Mouse (Mus musculus) hindbrain, embryonic 13.5 days (tissue): ENCODE results near the gene Stx6. TPM values are rescaled to one million over a fixed set of nuclear protein-coding genes. Genes with fewer than 3 reads are reported as not detected.
A peak's percentile ranks its signal among the peaks of the same experiment; 100 is the strongest.

Source experiments
- ATAC-seq: fragments of 200-750 bp; cut with Nextera tagmentation; 2 replicates; pipeline ENCODE4 v1.8.0; 2017; ENCODE audit warnings: moderate TSS enrichment; ENCODE audit not compliant: low FRiP score
- H3K27ac ChIP-seq: fragments of 300-500 bp; sonication (generic); 2 replicates; pipeline ENCODE4 v1.5.1; 2015; ENCODE audit warnings: inconsistent platforms, mild to moderate bottlenecking, moderate library complexity
- H3K27me3 ChIP-seq: fragments of 300-500 bp; sonication (generic); 2 replicates; pipeline ENCODE4 v1.6.1; 2015; ENCODE audit warnings: mild to moderate bottlenecking, inconsistent platforms
- H3K36me3 ChIP-seq: fragments of 300-500 bp; sonication (generic); 2 replicates; pipeline ENCODE4 v1.6.1; 2015; ENCODE audit warnings: mild to moderate bottlenecking, inconsistent platforms
- H3K4me1 ChIP-seq: fragments of 300-500 bp; sonication (generic); replicated peaks from 2 replicates; pipeline ENCODE4 v1.6.1; 2015; ENCODE audit warnings: inconsistent platforms
- H3K4me2 ChIP-seq: fragments of 300-500 bp; sonication (generic); 2 replicates; pipeline ENCODE4 v1.6.1; 2015; ENCODE audit warnings: inconsistent platforms, mild to moderate bottlenecking, moderate library complexity
- H3K4me3 ChIP-seq: fragments of 300-500 bp; sonication (generic); 2 replicates; pipeline ENCODE4 v1.5.1; 2015; ENCODE audit warnings: mild to moderate bottlenecking, inconsistent platforms
- H3K9ac ChIP-seq: fragments of 300-500 bp; sonication (generic); 2 replicates; pipeline ENCODE4 v1.6.1; 2015; ENCODE audit warnings: mild to moderate bottlenecking, inconsistent platforms
- H3K9me3 ChIP-seq: fragments of 300-500 bp; sonication (generic); 2 replicates; pipeline ENCODE4 v1.6.1; 2016; ENCODE audit warnings: inconsistent platforms
- WGBS: fragments of 180-500 bp; shearing (Covaris S2); methylation state at CpG from one replicate; pipeline ENCODE4 v1.1.7; 2015; 5-methylcytosine and 5-hydroxymethylcytosine counted together
- polyA plus RNA-seq: library from polyadenylated mRNA; unstranded; fragments of >200 nt; fragmentation: Nextera tagmentation; extraction: Ambion mirVana; gene quantifications from 2 replicates; pipeline ENCODE4 v1.2.1, GENCODE M21; 2015

Stx6 gene
- polyA plus RNA-seq, 1 experiment from 2014 or later = 121 TPM

GRCm38 (mm10) chr1:155241701-155242487 is 83.4 kb downstream of the Stx6 start:
- no peaks in the 10 kb centered on the region for H3K36me3 ChIP-seq
- 80% methylated on average over 12 of the region's 12 CpGs for WGBS
- no peak for ATAC-seq

GRCm38 (mm10) chr1:155242488-155242745 is 83.9 kb downstream of the Stx6 start:
- Histone ChIP-seq H3K9me3 (no peaks in the 10 kb centered on the region), H3K4me3 (no peak overlapping the region), H3K4me2 (no peak overlapping the region), H3K36me3 (no peaks in the 10 kb centered on the region), H3K4me1 (peaks cover 24% of the 10 kb centered on the region), H3K27me3 (peaks cover 27% of the 10 kb centered on the region), H3K9ac (no peak overlapping the region), H3K27ac (no peak overlapping the region)
- WGBS = 68% methylated on average over 1 of the region's 1 CpGs
- ATAC-seq = no peak

More at GRCm38 (mm10) chr1:155241701-155242487, 83.4 kb downstream of the Stx6 start:
- no peak overlapping the region for H3K4me2 ChIP-seq
- no peak overlapping the region for H3K27ac ChIP-seq
- H3K9ac ChIP-seq = no peak overlapping the region
- no peak overlapping the region for H3K4me3 ChIP-seq
- no peaks in the 10 kb centered on the region for H3K9me3 ChIP-seq
- peaks cover 27% of the 10 kb centered on the region for H3K27me3 ChIP-seq
- H3K4me1 ChIP-seq = peaks cover 29% of the 10 kb centered on the region

GRCm38 (mm10) chr1:155243797-155244770 is 85.6 kb downstream of the Stx6 start, which contains the start of gene BC034090:
Gene BC034090 (minus strand): TSS chr1:155244444.
- H3K4me1 ChIP-seq = peaks cover 18% of the 10 kb centered on the region
- peak; percentile 58 for ATAC-seq

GRCm38 (mm10) chr1:155244771-155245211 is 86.3 kb downstream of the Stx6 start:
- whole genome bisulfite sequencing = 3% methylated on average over 29 of the region's 29 CpGs
- 0 out of 2 replicates have a peak, but pooled peaks have one; percentile 29 for ATAC-seq
- no peak overlapping the region for H3K27ac ChIP-seq
- H3K9me3 ChIP-seq = no peaks in the 10 kb centered on the region
- no peaks in the 10 kb centered on the region for H3K36me3 ChIP-seq
- H3K4me1 ChIP-seq = peaks cover 13% of the 10 kb centered on the region
- H3K4me3 ChIP-seq = peak overlapping the region; percentile 50
- H3K9ac ChIP-seq = peak overlapping the region; percentile 78
- peaks cover 27% of the 10 kb centered on the region for H3K27me3 ChIP-seq
- peak overlapping the region; percentile 81 for H3K4me2 ChIP-seq

More at GRCm38 (mm10) chr1:155243797-155244770, 85.6 kb downstream of the Stx6 start, which contains the start of gene BC034090:
- no peaks in the 10 kb centered on the region for H3K36me3 ChIP-seq
- H3K4me2 ChIP-seq = peak within 1 kb of the TSS; percentile 81
- peaks cover 27% of the 10 kb centered on the region for H3K27me3 ChIP-seq
- no peaks in the 10 kb centered on the region for H3K9me3 ChIP-seq
- H3K4me3 ChIP-seq = peak within 1 kb of the TSS; percentile 50
- WGBS = 2% methylated on average over 78 of the region's 85 CpGs
- peak within 1 kb of the TSS; percentile 23; the same call in 1 of the 2 replicates for H3K27ac ChIP-seq
- H3K9ac ChIP-seq = peak within 1 kb of the TSS; percentile 78

- Histone ChIP-seq H3K27me3 (peaks cover 27% of the 10 kb centered on the region), H3K27ac (no peak overlapping the region), H3K4me1 (peaks cover 13% of the 10 kb centered on the region), H3K4me2 (no peak overlapping the region), H3K9me3 (no peaks in the 10 kb centered on the region), H3K9ac (no peak overlapping the region), H3K4me3 (no peak overlapping the region), H3K36me3 (no peaks in the 10 kb centered on the region)
- WGBS = 52% methylated on average over 7 of the region's 7 CpGs
- ATAC-seq = no peak
Observed at GRCm38 (mm10) chr1:155245516-155245915, 87.0 kb downstream of the Stx6 start.

GRCm38 (mm10) chr1:155247441-155247840 is 88.9 kb downstream of the Stx6 start:
- no peaks in the 10 kb centered on the region for H3K9me3 ChIP-seq
- peaks cover 13% of the 10 kb centered on the region for H3K4me1 ChIP-seq
- ATAC-seq = no peak
- H3K9ac ChIP-seq = no peak overlapping the region
- 50% methylated on average over 5 of the region's 5 CpGs for WGBS
- H3K27ac ChIP-seq = no peak overlapping the region
- no peaks in the 10 kb centered on the region for H3K36me3 ChIP-seq
- H3K4me2 ChIP-seq = no peak overlapping the region
- no peak overlapping the region for H3K4me3 ChIP-seq
- peaks cover 22% of the 10 kb centered on the region for H3K27me3 ChIP-seq

- H3K4me3 ChIP-seq = no peak overlapping the region
- 73% methylated on average over 5 of the region's 5 CpGs for WGBS
- no peaks in the 10 kb centered on the region for H3K9me3 ChIP-seq
- H3K36me3 ChIP-seq = no peaks in the 10 kb centered on the region
- H3K4me2 ChIP-seq = no peak overlapping the region
- H3K4me1 ChIP-seq = peaks cover 13% of the 10 kb centered on the region
- H3K27ac ChIP-seq = no peak overlapping the region
- no peak for ATAC-seq
- H3K27me3 ChIP-seq = peaks cover 18% of the 10 kb centered on the region
- H3K9ac ChIP-seq = no peak overlapping the region
Observed at GRCm38 (mm10) chr1:155248041-155248440, 89.5 kb downstream of the Stx6 start.

GRCm38 (mm10) chr1:155249896-155250295 is 91.4 kb downstream of the Stx6 start:
- H3K4me3 ChIP-seq = no peak overlapping the region

GRCm38 (mm10) chr1:155250531-155251135 is 92.1 kb downstream of the Stx6 start:
- ATAC-seq = no peak

More at GRCm38 (mm10) chr1:155249896-155250295, 91.4 kb downstream of the Stx6 start:
- H3K27ac ChIP-seq = no peak overlapping the region
- H3K9me3 ChIP-seq = no peaks in the 10 kb centered on the region
- H3K4me2 ChIP-seq = no peak overlapping the region
- no peak for ATAC-seq
- no peaks in the 10 kb centered on the region for H3K36me3 ChIP-seq
- H3K27me3 ChIP-seq = peaks cover 9% of the 10 kb centered on the region
- H3K4me1 ChIP-seq = no peaks in the 10 kb centered on the region; the same call in 1 of the 2 replicates
- 54% methylated on average over 5 of the region's 5 CpGs for WGBS
- H3K9ac ChIP-seq = no peak overlapping the region

GRCm38 (mm10) chr1:155251596-155251995 is 93.1 kb downstream of the Stx6 start:
- ATAC-seq = no peak
- H3K9me3 ChIP-seq = no peaks in the 10 kb centered on the region
- 83% methylated on average over 5 of the region's 5 CpGs for WGBS
- no peak overlapping the region for H3K27ac ChIP-seq
- H3K9ac ChIP-seq = no peak overlapping the region
- H3K27me3 ChIP-seq = no peaks in the 10 kb centered on the region
- no peaks in the 10 kb centered on the region for H3K36me3 ChIP-seq
- H3K4me3 ChIP-seq = no peak overlapping the region
- no peak overlapping the region for H3K4me2 ChIP-seq
- no peaks in the 10 kb centered on the region for H3K4me1 ChIP-seq

More at GRCm38 (mm10) chr1:155250531-155251135, 92.1 kb downstream of the Stx6 start:
- WGBS = 29% methylated on average over 4 of the region's 4 CpGs
- Histone ChIP-seq H3K9ac (no peak overlapping the region), H3K4me1 (no peaks in the 10 kb centered on the region), H3K9me3 (no peaks in the 10 kb centered on the region), H3K4me2 (no peak overlapping the region), H3K27me3 (peaks cover 1% of the 10 kb centered on the region), H3K4me3 (no peak overlapping the region), H3K27ac (no peak overlapping the region), H3K36me3 (no peaks in the 10 kb centered on the region)

GRCm38 (mm10) chr1:155252631-155253121 is 94.2 kb downstream of the Stx6 start:
- Histone ChIP-seq H3K9me3 (no peaks in the 10 kb centered on the region), H3K9ac (peak overlapping the region; percentile 35; the same call in 1 of the 2 replicates), H3K4me3 (no peak overlapping the region), H3K4me2 (no peak overlapping the region), H3K36me3 (no peaks in the 10 kb centered on the region), H3K27ac (no peak overlapping the region), H3K4me1 (no peaks in the 10 kb centered on the region), H3K27me3 (no peaks in the 10 kb centered on the region)
- no peak for ATAC-seq
- WGBS = 60% methylated on average over 6 of the region's 6 CpGs
